Mouse (Mus musculus): ENCODE data around the gene Fat3.

The Fat3 gene

GRCm38 (mm10) chr9:16114821-16115485 lies 386.1 kb downstream of the Fat3 start:
- no peak for DNase-seq

- no peak for DNase-seq
These were observed 387.0 kb downstream of the Fat3 start for GRCm38 (mm10) chr9:16113936-16114642.

GRCm38 (mm10) chr9:16107900-16108299 lies 393.2 kb downstream of the Fat3 start:
- DNase-seq = no peak

- DNase-seq = no peak
These were observed 393.7 kb downstream of the Fat3 start for GRCm38 (mm10) chr9:16107386-16107785.

GRCm38 (mm10) chr9:16098553-16098952 lies 402.5 kb downstream of the Fat3 start:
- DNase-seq = no peak

- no peak for DNase-seq
These were observed 407.9 kb downstream of the Fat3 start for GRCm38 (mm10) chr9:16093047-16093668.

- no peak for DNase-seq
These were observed 408.8 kb downstream of the Fat3 start for GRCm38 (mm10) chr9:16092051-16092967.

GRCm38 (mm10) chr9:16079292-16079691 lies 421.8 kb downstream of the Fat3 start:
- no peak for DNase-seq

GRCm38 (mm10) chr9:16074664-16075063 lies 426.4 kb downstream of the Fat3 start:
- peak; percentile 4 for DNase-seq

- no peak for DNase-seq
These were observed 427.0 kb downstream of the Fat3 start for GRCm38 (mm10) chr9:16074116-16074515.

GRCm38 (mm10) chr9:16063447-16063846 lies 437.6 kb downstream of the Fat3 start:
- DNase-seq = no peak

- no peak for DNase-seq
These were observed 438.6 kb downstream of the Fat3 start for GRCm38 (mm10) chr9:16062472-16062871.

GRCm38 (mm10) chr9:16046686-16047085 lies 454.4 kb downstream of the Fat3 start:
- DNase-seq = no peak

GRCm38 (mm10) chr9:16037375-16037774 lies 463.7 kb downstream of the Fat3 start:
- no peak for DNase-seq

- no peak for DNase-seq
These were observed 464.7 kb downstream of the Fat3 start for GRCm38 (mm10) chr9:16036346-16036745.

GRCm38 (mm10) chr9:16029715-16030285 lies 471.3 kb downstream of the Fat3 start:
- no peak for DNase-seq

- no peak for DNase-seq
These were observed 472.0 kb downstream of the Fat3 start for GRCm38 (mm10) chr9:16029066-16029465.

- DNase-seq = no peak
These were observed 472.6 kb downstream of the Fat3 start for GRCm38 (mm10) chr9:16028394-16028911.

- no peak for DNase-seq
These were observed 475.0 kb downstream of the Fat3 start for GRCm38 (mm10) chr9:16026054-16026453.

- DNase-seq = no peak
These were observed 476.4 kb downstream of the Fat3 start for GRCm38 (mm10) chr9:16024706-16025105.

GRCm38 (mm10) chr9:16014115-16014514 lies 487.0 kb downstream of the Fat3 start:
- DNase-seq = peak; percentile 3

- no peak for DNase-seq
These were observed 489.7 kb downstream of the Fat3 start for GRCm38 (mm10) chr9:16011382-16011781.
